Mouse (Mus musculus): ENCODE measurements at regions not wholly inside any gene's neighbourhood (a gene's known extent, or its start where the extent isn't known, plus 50 kb on each side); places are given as distances from the start of the nearest gene placed in this dataset.

GRCm38 (mm10) chr3:52838020-52838419, 179.0 kb downstream of the Cog6 start:
- TF ChIP-seq POLR2A (IDR thresholded peaks at IDR 0.05; ENCODE audit: insufficient read depth, low read depth, low read length): no peak
- no peak for TF ChIP-seq CTCF (IDR thresholded peaks at IDR 0.05; ENCODE audit: insufficient read depth, low read depth, low read length)

All from olfactory bulb, adult 2 months (tissue).